Mouse (Mus musculus) brain, embryonic 18.5 days (tissue): ENCODE measurements around the gene Mtrf1l.

Experiments used
- DNase-seq: peaks from one replicate; pipeline ENCODE4 v3.0.0-alpha.2; 2012; ENCODE audit warnings: low read depth, low spot score

The Mtrf1l gene

GRCm38 (mm10) chr10:5804691-5805156, 19.0 kb downstream of the Mtrf1l start:
- no peak for DNase-seq

- DNase-seq, result no peak
These were observed 20.0 kb downstream of the Mtrf1l start for GRCm38 (mm10) chr10:5803739-5804138.

- DNase-seq, result no peak
These were observed 20.8 kb downstream of the Mtrf1l start for GRCm38 (mm10) chr10:5802866-5803265.

DNA sequence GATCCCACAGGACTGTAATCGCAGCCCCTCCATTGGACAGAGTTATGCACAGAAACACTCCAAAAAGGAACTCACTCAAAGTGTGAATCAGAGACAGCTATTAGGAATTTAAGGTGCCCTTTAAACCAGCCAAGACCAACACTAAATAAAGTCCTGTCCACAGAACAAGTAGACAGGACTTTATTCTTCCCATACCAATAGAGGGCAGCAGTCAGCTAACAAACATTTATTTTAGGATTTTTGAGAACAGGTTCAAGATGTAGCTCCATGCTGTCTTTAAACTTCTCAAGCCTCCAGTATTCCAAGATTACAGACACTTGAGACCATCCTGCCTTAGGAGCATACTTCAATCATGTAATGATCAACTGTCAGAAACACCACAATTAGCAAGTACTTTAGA, 23.2 kb downstream of the Mtrf1l start:
- DNase-seq, result no peak

DNA sequence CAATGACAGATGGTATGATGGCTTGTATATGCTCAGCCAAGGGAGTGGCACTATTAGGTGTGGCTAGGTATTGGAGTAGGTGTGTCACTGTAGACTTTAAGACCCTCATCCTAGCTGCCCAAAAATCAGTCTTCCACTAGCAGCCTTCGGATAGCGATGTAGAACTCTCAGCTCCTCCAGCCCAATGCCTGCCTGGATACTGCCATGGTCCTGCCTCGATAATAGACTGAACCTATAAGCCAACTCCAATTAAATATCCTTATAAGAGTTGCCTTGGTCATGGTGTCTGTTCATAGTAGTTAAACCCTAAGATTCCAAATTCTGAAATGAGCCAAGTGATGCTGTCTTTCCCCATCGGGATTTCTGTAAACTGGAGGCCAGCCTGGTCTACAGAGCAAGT, 25.6 kb downstream of the Mtrf1l start:
- no peak for DNase-seq

GRCm38 (mm10) chr10:5790657-5791056, 33.1 kb downstream of the Mtrf1l start:
- no peak for DNase-seq

DNA sequence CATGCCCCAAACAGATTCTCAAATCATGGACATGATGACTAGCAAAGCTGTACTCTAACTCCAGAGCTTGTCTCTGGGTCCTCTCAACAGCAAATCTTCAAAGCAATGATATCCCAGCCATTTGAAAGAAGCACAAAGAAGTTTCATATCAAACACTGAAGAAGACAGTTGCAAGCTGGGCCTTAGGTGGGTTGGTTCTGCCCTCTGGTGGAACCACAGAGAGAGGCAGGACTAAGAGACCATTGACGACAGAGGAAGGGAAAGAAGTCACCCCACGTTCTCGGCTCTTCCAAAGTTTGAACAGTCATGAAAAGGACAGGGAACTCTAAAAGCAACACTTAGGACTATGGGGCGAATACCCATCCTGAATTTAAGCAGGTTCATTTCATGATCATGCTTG, 36.8 kb downstream of the Mtrf1l start:
- no peak for DNase-seq
